In genomic region chr5:76974554-76975285, GRCm38 (mm10) we compare ENCODE assay signal across 8 mouse cellular contexts. TPM values are rescaled to one million over a fixed set of nuclear protein-coding genes. Genes with fewer than 3 reads are reported as not detected.
DNase-seq lines count a peak whose midpoint lies in the region; ATAC-seq and TF ChIP-seq lines count a peak whose summit lies in the region.

Srp72 (plus strand) TSS chr5:76974683.

- no peaks in the 10 kb centered on the region for H3K9me3 ChIP-seq in ES-E14 (ENCODE audit: control insufficient read depth, insufficient read depth, low read depth, low read length)
- no peaks in the 10 kb centered on the region for H3K9me3 ChIP-seq in forebrain, embryonic 16.5 days (ENCODE audit: control insufficient read depth, low read length)
- no peaks in the 10 kb centered on the region for H3K9me3 ChIP-seq in liver, postnatal 0 days (ENCODE audit: low read length)
- H3K9me3 ChIP-seq in neural tube, embryonic 13.5 days: no peaks in the 10 kb centered on the region

- peak; percentile 76 for DNase-seq in ES-E14 (ENCODE audit: low read depth, low spot score)
- peak; percentile 83 for DNase-seq in cerebellum, adult 11-12 months
- DNase-seq in heart, postnatal 25 days (ENCODE audit: low spot score): peak; percentile 62
- peak; percentile 81 for DNase-seq in layer of hippocampus, adult 11-12 months (ENCODE audit: low spot score)
- DNase-seq in liver, postnatal 0 days: peak; percentile 95
- DNase-seq in telencephalon, adult 2 months (ENCODE audit: low read depth, low spot score): peak; percentile 70

- no peaks in the 10 kb centered on the region for H3K27me3 ChIP-seq in forebrain, embryonic 16.5 days (replicated peaks; ENCODE audit: control insufficient read depth, insufficient read depth, low read length)
- H3K27me3 ChIP-seq in liver, postnatal 0 days (ENCODE audit: insufficient read depth, low read length): no peaks in the 10 kb centered on the region
- no peaks in the 10 kb centered on the region for H3K27me3 ChIP-seq in neural tube, embryonic 13.5 days

- no peak for TF ChIP-seq CTCF in liver, postnatal 0 days (IDR thresholded peaks at IDR 0.05; ENCODE audit: low read depth)

- H3K27ac ChIP-seq in ES-E14 (ENCODE audit: insufficient read depth, low read depth, low read length, poor library complexity, severe bottlenecking): no peak within 1 kb of the TSS
- peak within 1 kb of the TSS; percentile 71 for H3K27ac ChIP-seq in forebrain, embryonic 16.5 days (ENCODE audit: low read length)
- peak within 1 kb of the TSS; percentile 98 for H3K27ac ChIP-seq in liver, postnatal 0 days (ENCODE audit: low read depth)
- peak within 1 kb of the TSS; percentile 90 for H3K27ac ChIP-seq in neural tube, embryonic 13.5 days (replicated peaks)

- peaks cover 6% of the 10 kb centered on the region for H3K36me3 ChIP-seq in ES-E14 (ENCODE audit: control insufficient read depth, insufficient read depth, low read length, poor library complexity, severe bottlenecking)
- H3K36me3 ChIP-seq in forebrain, embryonic 16.5 days (ENCODE audit: control insufficient read depth, insufficient read depth): no peaks in the 10 kb centered on the region
- H3K36me3 ChIP-seq in liver, postnatal 0 days (replicated peaks; ENCODE audit: insufficient read depth, low read length): peaks cover 21% of the 10 kb centered on the region
- peaks cover 37% of the 10 kb centered on the region for H3K36me3 ChIP-seq in neural tube, embryonic 13.5 days

- no peak for TF ChIP-seq EP300 in liver, postnatal 0 days (IDR thresholded peaks at IDR 0.05; ENCODE audit: low read depth)

- WGBS in forebrain, embryonic 16.5 days: under 1% methylated on average over 60 of the region's 60 CpGs
- WGBS in liver, postnatal 0 days (ENCODE audit: insufficient replicate concordance): under 1% methylated on average over 53 of the region's 60 CpGs
- under 1% methylated on average over 60 of the region's 60 CpGs for WGBS in neural tube, embryonic 13.5 days

- peak; percentile 92 for ATAC-seq in forebrain, embryonic 16.5 days
- ATAC-seq in liver, postnatal 0 days: peak; percentile 97
- ATAC-seq in neural tube, embryonic 13.5 days (ENCODE audit: low read depth): peak; percentile 94

- H3K4me3 ChIP-seq in ES-E14 (ENCODE audit: insufficient read depth in 1 of 2, low read depth in 1 of 2, low read length in 2 of 2, poor library complexity in 1 of 2, severe bottlenecking in 1 of 2): peak within 1 kb of the TSS; percentile 94 to 99
- peak within 1 kb of the TSS; percentile 72 for H3K4me3 ChIP-seq in forebrain, embryonic 16.5 days (replicated peaks; ENCODE audit: low read length)
- H3K4me3 ChIP-seq in liver, postnatal 0 days (ENCODE audit: low read depth, low read length): peak within 1 kb of the TSS; percentile 100
- H3K4me3 ChIP-seq in neural tube, embryonic 13.5 days: peak within 1 kb of the TSS; percentile 70

- peak within 1 kb of the TSS; percentile 91 for H3K4me2 ChIP-seq in forebrain, embryonic 16.5 days (ENCODE audit: low read length)
- H3K4me2 ChIP-seq in liver, postnatal 0 days (ENCODE audit: low read depth, low read length): peak within 1 kb of the TSS; percentile 91
- peak within 1 kb of the TSS; percentile 94 for H3K4me2 ChIP-seq in neural tube, embryonic 13.5 days

- 0 out of 4 replicates have a peak, but pooled peaks cover 0 to 5% of the 10 kb centered on the region in 2 experiments for H3K4me1 ChIP-seq in ES-E14 (ENCODE audit: control insufficient read depth in 2 of 2, insufficient read depth in 2 of 2, low read length in 2 of 2, poor library complexity in 1 of 2)
- H3K4me1 ChIP-seq in forebrain, embryonic 16.5 days (replicated peaks; ENCODE audit: control insufficient read depth, insufficient read depth, low read length): peaks cover 19% of the 10 kb centered on the region
- H3K4me1 ChIP-seq in liver, postnatal 0 days (ENCODE audit: insufficient read depth): peaks cover 14% of the 10 kb centered on the region
- peaks cover 24% of the 10 kb centered on the region for H3K4me1 ChIP-seq in neural tube, embryonic 13.5 days (replicated peaks)

- peak within 1 kb of the TSS; percentile 98 for H3K9ac ChIP-seq in ES-E14 (ENCODE audit: insufficient read depth, low read depth, low read length, poor library complexity, severe bottlenecking)
- peak within 1 kb of the TSS; percentile 75 for H3K9ac ChIP-seq in forebrain, embryonic 16.5 days (replicated peaks; ENCODE audit: low read depth, low read length)
- H3K9ac ChIP-seq in liver, postnatal 0 days (replicated peaks): peak within 1 kb of the TSS; percentile 96
- H3K9ac ChIP-seq in neural tube, embryonic 13.5 days: peak within 1 kb of the TSS; percentile 82

- intact Hi-C loops in heart, postnatal 25 days (cut with DNase I): loop anchor here (2.0 to 5.0 kb wide), 2 partner anchors 24 to 67 kb away; partner anchors contain the start of genes Aasdh, Paics and Ppat

- in situ Hi-C loops in ES-E14 (cut with MboI; ENCODE audit: low sequenced_read_pairs in 2 of 2, unreplicated experiment in 2 of 2): no loop called here

TF ChIP-seq in ES-E14, 5 proteins besides CTCF, POLR2A, EP300 and RAD21:
- TF ChIP-seq HCFC1 (IDR thresholded peaks at IDR 0.05; ENCODE audit: borderline replicate concordance, insufficient read depth, low read length): no peak; the same call in 1 of the 2 replicates
- TF ChIP-seq CHD2 (IDR thresholded peaks at IDR 0.05; ENCODE audit: low read depth, low read length): peak; percentile 67
TF ChIP-seq in ES-E14: peak in this region for 1.

RNA-seq across cellular contexts. Expression of gene Srp72, which starts in this region (rescaled TPM):
- total RNA-seq in ES-E14 (2012; rRNA removed): 65.9 and 67.0 TPM in 2 replicates
- 87.7 and 90.1 TPM in 2 replicates for polyA plus RNA-seq in forebrain, embryonic 16.5 days (2015; fragmentation: Nextera tagmentation; extraction: Ambion mirVana)
- total RNA-seq in heart, postnatal 25 days (2021): 10 to 100 TPM; 52.7 to 59.6 TPM
- 34.4 TPM in 2 replicates for polyA plus RNA-seq in liver, postnatal 0 days (2015; fragmentation: Nextera tagmentation; extraction: Ambion mirVana)
- polyA plus RNA-seq in neural tube, embryonic 13.5 days (2015; fragmentation: Nextera tagmentation; extraction: Ambion mirVana): 84.6 and 89.7 TPM in 2 replicates
